Mouse (Mus musculus) G1E (cell line): ENCODE results near the gene Adam19.

Source experiments
- CTCF ChIP-seq: IDR thresholded peaks from 2 replicates; pipeline ENCODE4 v1.5.1; 2012; ENCODE audit warnings: low read depth, low read length, inconsistent platforms, mixed read lengths
- GATA1 ChIP-seq: IDR thresholded peaks from 2 replicates; pipeline ENCODE4 v1.6.1; 2012; ENCODE audit warnings: borderline replicate concordance, low read length, inconsistent platforms, mixed read lengths
- TAL1 ChIP-seq: conservative IDR thresholded peaks from 2 replicates; pipeline ENCODE4 v1.6.1; 2012; ENCODE audit warnings: low read depth, low read length, inconsistent platforms, mixed read lengths

- TF ChIP-seq CTCF: no peak
- no peak for TF ChIP-seq GATA1
- TF ChIP-seq TAL1: no peak
These were observed 34.4 kb downstream of the Adam19 start for GRCm38 (mm10) chr11:46090036-46090725.
